Mouse (Mus musculus): Measurements from ENCODE around the gene Olfr324.
A peak's percentile ranks its signal among the peaks of the same experiment; 100 is the strongest.

Gene Olfr324

GRCm38 (mm10) chr11:58594814-58595213 is at the start of gene Olfr324:
Gene Olfr324, plus strand, starts transcription at chr11:58595114.
- no peak for DNase-seq (ENCODE audit: low spot score in 2 of 2)

GRCm38 (mm10) chr11:58546322-58546721 is 48.6 kb upstream of the Olfr324 start, which contains the start of gene Olfr329-ps:
Gene Olfr329-ps, minus strand, starts transcription at chr11:58546422.
- DNase-seq (ENCODE audit: low spot score in 2 of 2) = no peak

- DNase-seq (ENCODE audit: low spot score in 2 of 2) = no peak
These were observed 39.4 kb upstream of the Olfr324 start, which contains the start of gene Olfr328 for GRCm38 (mm10) chr11:58555536-58555935. Gene Olfr328, minus strand, starts transcription at chr11:58555636.

- no peak for DNase-seq (ENCODE audit: low spot score in 2 of 2)
These were observed 24.5 kb upstream of the Olfr324 start, which contains the start of gene Olfr224 for GRCm38 (mm10) chr11:58570405-58570804. Gene Olfr224, minus strand, starts transcription at chr11:58570553.

- DNase-seq (ENCODE audit: low spot score in 2 of 2) = no peak
These were observed 17.5 kb upstream of the Olfr324 start, which contains the start of gene Olfr325 for GRCm38 (mm10) chr11:58577430-58577829. Gene Olfr325, plus strand, starts transcription at chr11:58577730.

- peak; percentile 12 for DNase-seq (ENCODE audit: low spot score in 2 of 2)
These were observed 16.3 kb upstream of the Olfr324 start for GRCm38 (mm10) chr11:58578636-58579035.

- DNase-seq (ENCODE audit: low spot score in 2 of 2) = peak in 1 of 2 experiments; percentile 16
These were observed 7.0 kb upstream of the Olfr324 start for GRCm38 (mm10) chr11:58587898-58588348.

- DNase-seq (ENCODE audit: low spot score in 2 of 2) = no peak
These were observed 6.2 kb upstream of the Olfr324 start for GRCm38 (mm10) chr11:58588620-58589250.

- DNase-seq (ENCODE audit: low spot score in 2 of 2) = no peak
These were observed 2.9 kb downstream of the Olfr324 start for GRCm38 (mm10) chr11:58597837-58598236.

GRCm38 (mm10) chr11:58602062-58602461 is 7.1 kb downstream of the Olfr324 start:
- no peak for DNase-seq (ENCODE audit: low spot score in 2 of 2)

GRCm38 (mm10) chr11:58602800-58603560 is 8.1 kb downstream of the Olfr324 start:
- DNase-seq (ENCODE audit: low spot score in 2 of 2) = no peak

GRCm38 (mm10) chr11:58604688-58605087 is 9.8 kb downstream of the Olfr324 start:
- DNase-seq (ENCODE audit: low spot score in 2 of 2) = no peak

- DNase-seq (ENCODE audit: low spot score in 2 of 2) = no peak
These were observed 10.3 kb downstream of the Olfr324 start for GRCm38 (mm10) chr11:58605228-58605627.

GRCm38 (mm10) chr11:58606177-58606919 is 11.4 kb downstream of the Olfr324 start:
- DNase-seq (ENCODE audit: low spot score in 2 of 2) = no peak

GRCm38 (mm10) chr11:58607030-58607429 is 12.1 kb downstream of the Olfr324 start:
- DNase-seq (ENCODE audit: low spot score in 2 of 2) = no peak

GRCm38 (mm10) chr11:58613359-58613758 is 18.4 kb downstream of the Olfr324 start:
- DNase-seq (ENCODE audit: low spot score in 2 of 2) = no peak

- no peak for DNase-seq (ENCODE audit: low spot score in 2 of 2)
These were observed 19.6 kb downstream of the Olfr324 start for GRCm38 (mm10) chr11:58614526-58614925.

- no peak for DNase-seq (ENCODE audit: low spot score in 2 of 2)
These were observed 21.1 kb downstream of the Olfr324 start, which contains the start of gene 2210407C18Rik for GRCm38 (mm10) chr11:58615975-58616374. Gene 2210407C18Rik, minus strand, starts transcription at chr11:58616075.

- DNase-seq (ENCODE audit: low spot score in 2 of 2) = no peak
These were observed 23.5 kb downstream of the Olfr324 start for GRCm38 (mm10) chr11:58618369-58618768.

- no peak for DNase-seq (ENCODE audit: low spot score in 2 of 2)
These were observed 23.9 kb downstream of the Olfr324 start for GRCm38 (mm10) chr11:58618793-58619192.

GRCm38 (mm10) chr11:58626146-58626545 is 31.2 kb downstream of the Olfr324 start:
- no peak for DNase-seq (ENCODE audit: low spot score in 2 of 2)

GRCm38 (mm10) chr11:58630401-58630800 is 35.5 kb downstream of the Olfr324 start, which contains the start of gene Olfr323:
Gene Olfr323, minus strand, starts transcription at chr11:58630501.
- no peak for DNase-seq (ENCODE audit: low spot score in 2 of 2)
